Mouse (Mus musculus) ES-E14 (cell line): Measurements from ENCODE around the gene Galns.

ENCODE experiments used
- CHD2 ChIP-seq: IDR thresholded peaks from 2 replicates; pipeline ENCODE4 v1.6.1; 2014; ENCODE audit warnings: mild to moderate bottlenecking, low read depth, low read length, inconsistent platforms
- HCFC1 ChIP-seq: IDR thresholded peaks from 2 replicates; pipeline ENCODE4 v1.6.1; 2012; ENCODE audit warnings: low read length, inconsistent platforms, borderline replicate concordance; ENCODE audit not compliant: insufficient read depth
- MAFK ChIP-seq: IDR thresholded peaks from 2 replicates; pipeline ENCODE4 v1.6.1; 2014; ENCODE audit warnings: mild to moderate bottlenecking, low read depth, low read length, inconsistent platforms; ENCODE audit not compliant: insufficient read depth
- ZC3H11A ChIP-seq: IDR thresholded peaks from 2 replicates; pipeline ENCODE4 v1.6.1; 2012; ENCODE audit warnings: low read depth, mild to moderate bottlenecking, inconsistent platforms, low read length, borderline replicate concordance

DNA sequence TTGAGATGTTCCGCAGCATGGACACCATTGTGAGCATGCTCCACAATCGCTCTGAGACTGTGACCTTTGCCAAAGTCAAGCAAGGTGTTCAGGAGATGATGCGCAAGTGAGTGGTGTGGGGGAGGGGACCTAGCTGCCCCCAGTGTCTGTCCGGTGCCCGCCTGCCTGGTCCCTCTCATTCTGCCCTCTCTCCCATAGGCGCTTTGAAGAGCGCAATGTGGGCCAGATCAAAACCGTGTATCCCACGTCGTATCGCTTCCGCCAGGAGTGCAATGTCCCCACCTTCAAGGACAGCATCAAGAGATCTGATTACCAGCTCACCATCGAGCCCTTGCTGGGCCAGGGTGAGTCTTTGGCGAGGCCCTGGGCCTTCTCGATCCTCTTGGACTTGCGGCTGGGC lies 41.3 kb downstream of the Galns start:
- no peak for TF ChIP-seq HCFC1
- TF ChIP-seq MAFK, result no peak
- no peak for TF ChIP-seq ZC3H11A
- no peak for TF ChIP-seq CHD2
